Mouse (Mus musculus) ovary, adult 18-20 months (tissue): ENCODE data around the gene Calm3.

ENCODE experiments used
- DNase-seq: peaks from one replicate; pipeline ENCODE4 v3.0.0; 2022; ENCODE audit warnings: low spot score, mixed read lengths

Calm3 gene

GRCm38 (mm10) chr7:16940292-16940691 is 16.4 kb upstream of the Calm3 start:
- DNase-seq: no peak

GRCm38 (mm10) chr7:16938117-16938791 is 14.3 kb upstream of the Calm3 start:
- DNase-seq: no peak

GRCm38 (mm10) chr7:16937312-16937711 is 13.4 kb upstream of the Calm3 start:
- no peak for DNase-seq

- DNase-seq: no peak
Measured at GRCm38 (mm10) chr7:16932704-16933577, 9.0 kb upstream of the Calm3 start.

- DNase-seq: no peak
Measured at GRCm38 (mm10) chr7:16931968-16932627, 8.2 kb upstream of the Calm3 start.

GRCm38 (mm10) chr7:16930850-16931249 is 6.9 kb upstream of the Calm3 start:
- DNase-seq: no peak

- no peak for DNase-seq
Measured at GRCm38 (mm10) chr7:16928341-16928740, 4.4 kb upstream of the Calm3 start.

- DNase-seq: no peak
Measured at GRCm38 (mm10) chr7:16923283-16924036, 454 bp downstream of the Calm3 start.

- DNase-seq: no peak
Measured at GRCm38 (mm10) chr7:16922360-16922973, 1.4 kb downstream of the Calm3 start.

GRCm38 (mm10) chr7:16921881-16922335 is 2.0 kb downstream of the Calm3 start:
- DNase-seq: no peak

- DNase-seq: no peak
Measured at GRCm38 (mm10) chr7:16920818-16921791, 2.8 kb downstream of the Calm3 start.

- no peak for DNase-seq
Measured at GRCm38 (mm10) chr7:16920150-16920579, 3.7 kb downstream of the Calm3 start.

- no peak for DNase-seq
Measured at GRCm38 (mm10) chr7:16919395-16920149, 4.3 kb downstream of the Calm3 start.

- DNase-seq: no peak
Measured at GRCm38 (mm10) chr7:16918670-16919069, 5.2 kb downstream of the Calm3 start.

- no peak for DNase-seq
Measured at GRCm38 (mm10) chr7:16918014-16918413, 5.9 kb downstream of the Calm3 start.

GRCm38 (mm10) chr7:16917447-16917846 is 6.5 kb downstream of the Calm3 start:
- DNase-seq: no peak

- no peak for DNase-seq
Measured at GRCm38 (mm10) chr7:16916342-16917265, 7.3 kb downstream of the Calm3 start.
